Mouse (Mus musculus) right cerebral cortex, postnatal 36 days (tissue): ENCODE measurements at regions not wholly inside any gene's neighbourhood (a gene's known extent, or its start where the extent isn't known, plus 50 kb on each side); places are given as distances from the start of the nearest gene placed in this dataset.
A peak's percentile ranks its signal among the peaks of the same experiment; 100 is the strongest.
"Not testable (repeated sequence)": the region's sequence is repeated elsewhere in the genome, so short reads cannot be mapped to it uniquely, and the experiment has no call there.

ENCODE experiments used
- DNase-seq, 2 experiments: peaks; one replicate each; pipeline ENCODE4 v3.0.0; 2022; ENCODE audit warnings: low spot score in 2 of 2, mixed read lengths in 1 of 2

- not testable (repeated sequence) for DNase-seq
Measured at GRCm38 (mm10) chr8:20495542-20495941, 119.2 kb upstream of the Gm21119 start.

GRCm38 (mm10) chr8:20513920-20514319 is 100.8 kb upstream of the Gm21119 start:
- not testable (repeated sequence) for DNase-seq

- DNase-seq = not testable (repeated sequence)
Measured at GRCm38 (mm10) chr8:20516324-20516830, 98.3 kb upstream of the Gm21119 start.

GRCm38 (mm10) chr8:20517551-20517950 is 97.2 kb upstream of the Gm21119 start:
- DNase-seq = not testable (repeated sequence)

GRCm38 (mm10) chr8:20524539-20524938 is 90.2 kb upstream of the Gm21119 start:
- not testable (repeated sequence) for DNase-seq

GRCm38 (mm10) chr8:20529048-20529447 is 85.7 kb upstream of the Gm21119 start:
- DNase-seq = not testable (repeated sequence)

GRCm38 (mm10) chr8:20539031-20539430 is 75.7 kb upstream of the Gm21119 start:
- DNase-seq = not testable (repeated sequence)

- DNase-seq = not testable (repeated sequence)
Measured at GRCm38 (mm10) chr8:20544084-20544483, 70.6 kb upstream of the Gm21119 start.

GRCm38 (mm10) chr8:20545347-20545746 is 69.4 kb upstream of the Gm21119 start:
- not testable (repeated sequence) for DNase-seq

- DNase-seq = not testable (repeated sequence)
Measured at GRCm38 (mm10) chr8:20546401-20546800, 68.3 kb upstream of the Gm21119 start.

GRCm38 (mm10) chr8:20550054-20550778 is 64.5 kb upstream of the Gm21119 start:
- peak; percentile 96 to 97 for DNase-seq

GRCm38 (mm10) chr8:20556501-20557181 is 58.1 kb upstream of the Gm21119 start:
- DNase-seq = not testable (repeated sequence)

- not testable (repeated sequence) for DNase-seq
Measured at GRCm38 (mm10) chr8:20557184-20557583, 57.5 kb upstream of the Gm21119 start.

- DNase-seq = peak; percentile 9 to 44
Measured at GRCm38 (mm10) chr8:20557609-20558008, 57.1 kb upstream of the Gm21119 start.
